Mouse (Mus musculus) lung, postnatal 4 days (tissue): ENCODE results near the gene Kif16b.

Source experiments
- DNase-seq, 2 experiments: peaks; one replicate each; pipeline ENCODE4 v3.0.0; 2021

The Kif16b gene

DNA sequence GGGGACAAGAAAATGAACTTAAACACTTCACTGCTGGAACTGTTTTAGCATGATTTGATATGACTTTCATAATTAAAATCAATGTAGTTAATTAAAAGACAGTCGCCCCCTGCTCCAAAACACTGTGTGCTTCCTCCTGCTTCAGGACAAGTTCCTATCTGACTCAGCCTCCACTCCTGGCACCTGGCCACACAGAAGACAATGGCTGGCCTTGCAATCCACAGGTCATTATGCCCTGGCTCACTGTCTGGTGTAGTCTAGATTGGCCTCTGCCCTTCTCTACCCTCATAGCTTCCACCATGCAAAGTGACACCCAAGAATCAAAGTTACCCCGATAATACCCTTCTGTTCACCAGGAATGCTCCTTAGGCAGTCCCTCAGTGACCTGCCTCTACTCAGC, 26.8 kb downstream of the Kif16b start:
- peak; percentile 15 to 35 for DNase-seq

DNA sequence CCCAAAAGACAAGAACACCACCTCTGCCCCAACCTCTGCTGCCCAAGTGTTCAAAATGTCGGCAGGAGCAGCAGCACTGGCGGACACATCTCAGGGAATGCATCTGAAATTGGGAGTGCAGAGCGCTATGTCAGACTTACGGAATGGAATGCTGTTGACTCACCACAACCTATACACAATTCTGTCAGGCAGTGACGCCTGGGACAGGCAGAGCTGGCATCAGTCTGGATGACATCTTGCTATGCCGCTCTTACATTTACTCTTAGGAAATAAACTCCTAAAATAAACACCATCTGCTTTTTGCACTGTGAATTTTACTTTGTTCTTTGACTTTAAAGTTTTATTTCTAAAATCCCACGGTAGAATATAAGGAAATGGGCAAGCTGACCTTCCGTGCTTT, 31.3 kb downstream of the Kif16b start:
- no peak for DNase-seq

DNA sequence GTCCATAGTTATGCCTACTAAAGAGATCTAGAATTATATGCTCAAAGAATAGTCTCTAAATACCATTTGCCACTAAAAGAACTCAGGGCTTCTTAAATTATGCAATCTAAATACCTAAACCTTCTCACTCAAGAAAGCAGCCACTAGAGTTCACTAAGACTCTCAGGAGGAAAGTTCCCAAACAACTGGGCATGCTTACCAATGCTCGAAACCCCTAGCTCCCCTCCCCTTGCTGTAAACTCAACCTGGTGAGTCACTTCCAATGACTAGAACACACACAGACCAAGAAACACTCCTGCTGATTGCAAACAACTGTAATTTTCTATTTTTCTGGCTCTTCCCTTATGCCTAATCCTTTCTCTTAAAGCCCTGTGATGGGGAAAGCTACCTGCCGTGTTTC, 33.9 kb downstream of the Kif16b start:
- no peak for DNase-seq

DNA sequence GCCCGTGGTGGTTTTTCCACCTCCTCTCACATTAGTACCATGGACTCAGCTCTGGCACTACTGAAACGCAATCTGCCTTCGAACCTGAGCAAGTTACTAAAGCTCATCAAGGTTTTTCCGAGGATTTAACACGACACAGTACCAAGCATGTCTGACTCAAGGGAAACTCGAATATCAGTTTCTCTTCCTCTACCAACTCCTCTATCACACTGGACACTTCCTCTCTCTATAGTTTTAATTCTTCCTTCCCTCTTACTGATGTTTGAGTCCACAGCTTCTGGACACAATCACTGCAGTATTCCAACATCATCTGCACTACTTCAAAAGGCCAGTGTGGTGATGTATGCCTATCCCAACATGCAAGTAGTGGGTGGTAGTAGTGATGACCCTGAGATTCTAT, 40.3 kb downstream of the Kif16b start:
- no peak for DNase-seq

DNA sequence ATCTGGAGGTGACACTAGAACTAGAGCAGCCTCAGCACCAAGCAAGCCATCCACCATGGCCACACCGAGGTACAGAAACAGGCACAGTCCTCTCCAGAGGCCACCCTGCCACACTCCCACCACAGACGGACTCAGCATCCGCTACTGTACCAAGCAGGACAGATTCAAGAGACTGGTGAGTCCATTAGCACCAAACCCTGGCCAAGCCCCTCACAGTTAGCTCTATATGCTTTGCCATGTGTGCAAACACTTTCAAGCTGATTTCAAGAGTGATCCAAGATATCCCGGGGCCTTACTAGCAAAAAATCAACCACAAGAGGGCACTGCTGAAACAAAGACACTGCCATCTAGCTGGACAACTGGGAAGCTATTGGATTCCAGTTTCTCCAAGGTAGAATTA, 41.9 kb downstream of the Kif16b start:
- peak in 1 of 2 experiments; percentile 64 for DNase-seq

DNA sequence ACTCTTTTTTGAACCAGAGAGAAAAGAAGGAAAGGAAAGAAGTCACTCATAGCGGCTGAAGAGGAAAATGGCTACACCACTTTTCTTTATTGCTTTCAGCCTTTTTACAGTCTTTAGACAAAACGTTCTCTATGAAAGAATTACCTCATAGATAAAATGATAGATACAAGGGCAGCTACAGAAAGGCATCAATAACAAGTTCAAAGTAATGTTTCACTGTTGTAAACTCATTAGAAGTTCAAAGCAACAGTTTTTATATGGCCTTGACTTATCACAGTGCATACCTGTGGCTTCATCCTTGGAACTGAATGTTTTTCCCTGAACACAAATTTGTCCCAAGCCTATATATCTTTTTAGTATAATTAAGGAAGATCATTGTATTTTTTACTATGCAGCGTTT, 62.6 kb downstream of the Kif16b start:
- no peak for DNase-seq

DNA sequence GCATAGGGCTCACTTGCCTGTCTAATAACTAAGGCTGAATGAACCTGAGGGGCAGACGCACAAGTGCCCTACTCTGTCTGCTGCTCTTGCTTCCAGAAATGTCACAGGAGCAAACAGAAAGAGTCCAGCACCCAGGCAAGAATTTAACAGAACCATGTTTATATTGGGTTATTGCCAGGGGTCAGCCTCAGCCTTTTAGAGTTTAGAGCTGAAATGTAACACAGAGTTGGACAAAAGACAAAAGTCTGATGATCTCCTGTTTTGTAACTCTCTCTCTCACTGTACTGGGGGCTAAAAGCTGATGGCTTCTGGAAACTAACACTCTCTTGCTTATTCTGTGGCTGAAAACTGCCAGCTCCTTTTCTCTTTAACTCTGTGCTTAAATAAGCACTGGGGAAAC, 63.2 kb downstream of the Kif16b start:
- DNase-seq = peak; percentile 31 to 43

DNA sequence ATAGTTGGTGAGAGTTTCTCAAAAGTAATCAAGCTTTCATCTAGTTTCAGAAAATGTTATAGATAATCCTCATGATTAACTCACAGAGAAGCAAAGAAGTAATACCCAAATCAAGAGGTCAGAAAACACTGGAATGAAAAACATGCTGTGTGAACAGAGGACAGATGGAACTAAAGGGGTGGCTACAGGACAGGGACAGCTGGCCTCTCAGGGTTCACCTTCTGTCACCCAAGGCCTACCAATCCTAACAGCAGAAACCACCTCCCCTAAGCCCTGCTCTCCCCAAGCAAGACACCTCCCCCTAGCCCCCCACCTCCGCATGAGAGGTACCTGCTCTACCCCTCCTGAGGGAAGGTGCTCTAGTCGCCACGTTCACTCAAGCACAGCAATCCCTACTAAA, 66.6 kb downstream of the Kif16b start:
- no peak for DNase-seq

DNA sequence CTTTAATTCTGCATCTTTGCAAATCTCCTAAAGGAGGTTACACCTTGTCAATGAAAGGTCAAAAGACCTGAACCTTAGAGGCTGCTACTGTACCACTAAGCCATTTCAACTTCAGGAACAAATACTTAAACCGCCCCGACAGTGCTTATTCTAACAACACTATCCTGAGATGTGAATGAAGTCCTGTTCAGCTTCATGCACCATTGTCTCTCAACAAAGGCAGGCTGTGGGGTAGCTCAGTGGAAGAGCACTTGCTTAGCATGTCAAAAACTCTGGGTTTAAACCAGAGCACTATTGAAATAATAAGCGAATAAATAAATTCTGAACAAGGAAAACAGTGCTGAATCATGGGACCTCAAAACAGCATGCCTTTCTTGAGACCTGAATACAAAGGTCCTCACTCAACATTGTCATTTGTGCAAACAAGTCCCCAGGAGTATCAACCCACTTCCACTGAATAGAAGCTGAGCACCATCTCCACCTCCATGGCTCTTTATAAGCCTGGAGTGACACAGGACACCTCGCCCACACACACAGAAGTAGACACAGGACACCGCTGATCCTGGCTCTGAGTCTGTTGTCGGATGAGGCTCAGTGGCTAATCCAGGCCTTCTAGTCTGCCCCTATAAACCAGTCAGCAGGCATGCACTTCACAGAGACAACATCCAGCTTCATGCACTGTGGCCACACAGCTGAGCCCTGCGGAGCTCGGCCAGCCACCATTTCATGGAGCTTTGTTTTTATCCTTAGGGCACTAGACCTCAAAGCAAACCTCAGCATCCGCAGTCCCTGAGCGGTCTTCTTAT, 68.5 kb downstream of the Kif16b start:
- peak in 1 of 2 experiments; percentile 22 for DNase-seq

DNA sequence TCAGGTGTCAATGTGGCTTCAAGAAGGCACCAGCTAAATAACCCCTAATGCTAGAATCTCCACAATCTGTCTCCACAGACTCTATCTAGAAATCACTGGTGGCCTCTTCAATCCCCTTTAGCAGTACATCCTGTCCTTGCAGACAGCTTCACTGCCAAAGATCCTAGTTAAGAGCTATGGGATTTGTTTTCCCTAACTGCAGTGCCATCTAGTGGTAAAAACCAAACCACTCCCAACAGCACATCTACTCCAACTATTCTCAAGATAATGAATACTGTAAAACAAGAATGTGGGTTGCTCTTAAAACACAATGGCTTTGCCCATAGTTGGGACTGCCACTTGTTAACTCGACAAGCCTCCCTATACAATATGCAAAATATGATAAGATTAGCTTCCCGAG, 88.3 kb downstream of the Kif16b start:
- DNase-seq = peak in 1 of 2 experiments; percentile 39

DNA sequence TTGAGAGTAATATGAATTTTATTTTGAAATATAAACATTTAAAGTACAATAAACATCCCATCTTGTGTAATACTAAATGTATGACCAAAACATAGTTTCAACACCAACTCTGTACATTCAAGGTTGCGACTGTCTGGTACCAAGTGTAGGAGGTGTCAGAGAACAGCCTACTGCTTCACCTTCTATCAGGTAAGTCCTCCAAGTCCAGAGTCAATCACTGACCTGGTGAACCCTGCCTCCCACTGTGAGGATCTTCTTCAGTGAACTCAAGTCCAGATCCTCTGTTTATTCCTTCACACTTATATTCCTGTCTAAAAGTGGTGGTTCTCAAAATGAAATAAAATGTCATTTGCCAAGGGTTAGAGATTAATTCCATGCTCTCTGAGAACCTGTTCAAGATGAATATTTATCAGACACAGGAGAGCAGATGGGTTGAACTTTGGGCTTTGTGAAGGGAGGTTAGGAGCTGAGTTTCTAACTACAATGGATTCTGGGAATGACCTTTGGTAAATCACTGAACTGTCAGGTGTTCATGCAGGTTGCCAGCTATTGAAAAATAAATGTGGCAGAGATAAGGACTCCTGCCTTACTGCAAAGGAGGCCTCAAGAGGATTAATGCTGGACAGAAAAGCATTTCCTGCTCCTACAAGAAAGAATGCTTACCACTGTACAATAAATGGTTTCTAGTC, 97.4 kb downstream of the Kif16b start:
- no peak for DNase-seq

DNA sequence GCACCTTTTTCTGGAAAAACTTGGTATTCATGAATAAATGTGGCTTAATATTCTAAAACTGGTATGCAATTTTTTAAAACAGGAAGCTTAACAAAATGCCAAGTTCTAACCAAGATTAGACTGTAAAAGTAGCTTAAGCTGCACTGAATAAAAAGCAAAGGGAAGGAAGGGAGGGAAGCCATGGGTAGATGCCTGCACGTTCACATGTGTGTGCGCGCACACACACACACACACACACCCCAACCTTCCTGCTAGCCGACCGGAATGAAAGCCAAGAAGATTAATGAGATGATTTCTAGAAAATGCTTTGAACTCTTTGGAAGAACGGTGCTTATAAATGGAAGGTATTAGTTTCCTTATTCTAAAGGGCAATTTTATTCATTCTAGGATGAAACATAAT, 104.0 kb downstream of the Kif16b start:
- DNase-seq = no peak

DNA sequence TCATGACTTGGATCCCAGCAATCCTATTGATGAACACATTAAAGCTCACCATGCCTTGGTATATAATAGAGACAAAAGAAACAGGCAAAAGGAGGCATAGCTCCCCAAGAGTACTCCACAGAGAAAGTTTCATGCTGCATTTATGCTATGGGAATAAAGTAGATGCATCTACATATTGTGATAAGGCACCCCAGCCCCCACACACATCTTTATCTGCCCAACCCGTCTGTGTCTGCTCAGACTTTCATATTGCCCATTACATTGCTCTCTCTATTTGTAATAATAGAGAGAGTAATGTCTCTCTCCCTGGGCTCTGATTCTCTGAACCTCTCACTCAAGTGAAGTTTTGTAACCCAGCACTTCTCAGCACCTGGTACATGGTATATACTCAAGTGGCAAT, 126.0 kb downstream of the Kif16b start:
- no peak for DNase-seq

DNA sequence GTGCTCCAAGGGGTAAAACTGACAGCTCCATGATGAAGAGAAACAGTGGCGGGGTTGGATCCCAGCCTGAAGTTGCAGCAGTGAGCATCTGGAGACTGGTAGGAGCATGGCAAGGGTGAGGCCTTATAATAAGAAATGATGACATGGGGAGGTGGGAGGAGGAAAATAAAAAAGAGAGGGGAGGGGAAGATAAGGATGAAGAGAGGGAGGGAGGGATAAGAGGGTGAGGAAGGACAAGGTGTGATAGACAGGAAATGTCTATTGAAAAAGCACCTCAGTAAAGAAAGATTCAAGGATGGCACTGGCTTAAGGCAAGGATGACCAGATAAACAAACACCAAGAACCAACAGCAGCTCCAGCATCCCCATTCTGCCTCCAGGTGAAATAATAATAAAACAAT, 126.6 kb downstream of the Kif16b start:
- DNase-seq = no peak

DNA sequence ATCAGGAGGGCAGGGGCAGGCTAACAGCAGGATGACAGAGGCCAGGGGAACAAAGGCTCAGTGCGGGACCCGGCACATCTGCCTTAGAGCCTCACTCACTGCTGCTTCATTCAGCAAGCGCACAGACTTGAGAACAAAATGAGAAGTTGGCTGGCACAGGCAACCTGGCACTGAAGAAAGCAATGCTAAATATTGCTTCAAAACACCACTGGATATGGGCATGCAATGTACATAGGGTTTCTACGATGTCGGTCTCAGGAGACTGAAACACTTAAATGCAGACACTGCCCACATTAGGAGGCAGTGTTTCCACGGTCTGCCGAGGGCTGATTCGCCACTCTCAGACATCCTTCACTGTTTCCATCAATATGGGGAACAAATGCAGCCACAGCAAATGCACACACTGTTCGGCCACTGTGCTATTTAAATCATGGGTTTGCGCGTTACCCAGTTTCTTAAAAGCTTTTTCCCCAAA, 131.6 kb downstream of the Kif16b start:
- no peak for DNase-seq

DNA sequence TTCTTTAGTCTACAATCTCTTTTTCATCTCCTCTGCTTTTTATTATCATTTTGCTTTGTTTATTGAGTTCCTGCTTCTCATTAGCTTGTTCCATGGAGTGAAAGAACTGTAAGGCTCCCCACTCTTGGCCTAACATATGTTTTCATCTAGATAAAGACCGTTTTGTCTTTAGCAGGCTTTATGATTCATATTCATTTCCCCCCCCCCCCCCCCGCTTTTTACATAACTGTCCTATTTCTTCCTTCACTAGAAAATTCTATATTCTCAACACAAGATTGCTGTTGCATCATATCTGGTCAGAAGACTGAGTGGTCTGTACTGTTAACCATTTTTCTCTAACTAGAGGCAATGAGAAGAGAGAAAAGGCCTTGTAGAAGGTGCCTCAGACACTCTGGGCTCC, 137.1 kb downstream of the Kif16b start:
- DNase-seq = no peak

DNA sequence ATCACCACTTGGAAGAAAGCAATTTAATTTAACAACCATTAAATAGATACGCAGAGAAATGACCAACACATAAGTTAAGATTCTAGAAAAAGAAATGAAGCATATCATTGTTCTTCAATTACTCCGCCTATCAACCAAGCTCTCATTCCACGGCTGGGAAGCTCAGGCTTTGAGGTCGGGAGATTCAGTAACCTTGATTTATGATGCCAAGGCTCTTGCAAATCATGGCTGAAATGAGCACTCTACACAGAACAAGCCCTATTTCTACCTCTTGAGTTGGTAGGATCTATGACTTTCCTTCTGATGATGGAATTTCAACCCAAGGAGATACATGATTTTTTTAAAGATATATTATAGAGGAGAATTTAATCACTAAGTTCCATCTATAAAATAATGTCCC, 140.5 kb downstream of the Kif16b start:
- no peak for DNase-seq

DNA sequence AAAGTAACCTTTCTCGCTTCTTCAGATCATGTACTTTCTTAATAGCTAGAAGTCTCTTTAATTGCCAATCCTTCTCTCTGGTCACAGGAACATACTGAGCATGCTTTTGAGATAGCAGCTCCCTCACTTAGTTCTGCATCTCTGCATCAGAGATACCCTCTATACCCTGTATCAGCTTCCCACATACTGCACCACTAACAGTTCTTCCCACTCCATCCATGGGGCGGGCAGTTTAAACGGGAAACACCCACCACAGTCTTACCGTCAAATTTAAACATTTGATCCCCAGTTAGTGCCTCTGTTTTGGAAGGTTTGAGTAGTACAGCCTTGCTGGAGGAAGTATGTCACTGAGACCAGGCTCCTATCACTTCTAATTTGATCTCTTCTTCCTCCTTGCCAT, 142.1 kb downstream of the Kif16b start:
- no peak for DNase-seq

DNA sequence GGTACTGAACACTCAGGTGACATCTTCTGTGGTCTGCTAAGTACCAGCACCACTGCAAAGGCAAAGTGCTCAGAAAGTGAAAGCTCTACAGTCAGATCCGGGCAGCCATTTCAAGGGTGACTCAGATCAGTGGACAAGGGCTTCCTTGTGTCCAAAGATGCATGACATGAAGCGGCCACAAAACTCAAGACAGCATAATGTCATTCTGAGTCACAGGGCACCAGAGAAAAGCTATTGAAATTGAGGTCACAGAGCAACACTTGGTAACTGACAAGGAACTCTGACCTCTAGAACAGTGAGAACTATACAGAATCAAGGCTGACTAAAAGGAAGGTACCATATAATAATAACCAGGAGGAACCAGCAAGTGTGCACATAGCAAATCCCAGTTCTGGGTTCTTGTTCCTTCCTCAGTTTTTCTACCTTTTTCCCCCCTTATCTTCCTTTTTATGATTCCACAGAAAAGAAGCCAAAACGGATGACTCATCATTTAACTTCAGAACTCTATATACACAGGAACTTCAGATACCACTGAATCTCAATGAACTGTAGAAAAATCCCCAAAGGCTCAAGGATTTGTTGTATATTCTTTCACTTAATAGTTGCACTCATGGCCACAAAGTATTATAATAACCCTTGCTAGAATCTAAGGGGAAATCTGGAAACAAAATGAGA, 143.1 kb downstream of the Kif16b start:
- DNase-seq = no peak

DNA sequence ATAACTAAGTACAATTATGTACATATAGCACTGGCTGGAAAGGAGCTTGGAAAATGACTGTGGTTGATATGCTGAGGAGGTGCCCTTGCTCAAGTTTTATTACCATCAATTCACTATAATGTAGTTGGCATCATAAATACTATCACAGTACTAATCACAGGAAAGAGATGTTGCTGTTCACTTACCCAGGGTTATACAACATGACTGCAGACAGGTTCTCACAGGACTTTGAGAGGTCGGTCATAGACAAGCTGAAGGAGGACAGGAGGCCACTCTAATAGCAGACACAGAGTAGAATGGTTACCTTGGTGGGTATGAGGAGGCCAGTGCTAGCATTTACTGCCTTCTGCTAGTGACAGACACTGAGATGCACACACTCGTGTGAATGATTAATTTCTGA, 162.0 kb downstream of the Kif16b start:
- no peak for DNase-seq

DNA sequence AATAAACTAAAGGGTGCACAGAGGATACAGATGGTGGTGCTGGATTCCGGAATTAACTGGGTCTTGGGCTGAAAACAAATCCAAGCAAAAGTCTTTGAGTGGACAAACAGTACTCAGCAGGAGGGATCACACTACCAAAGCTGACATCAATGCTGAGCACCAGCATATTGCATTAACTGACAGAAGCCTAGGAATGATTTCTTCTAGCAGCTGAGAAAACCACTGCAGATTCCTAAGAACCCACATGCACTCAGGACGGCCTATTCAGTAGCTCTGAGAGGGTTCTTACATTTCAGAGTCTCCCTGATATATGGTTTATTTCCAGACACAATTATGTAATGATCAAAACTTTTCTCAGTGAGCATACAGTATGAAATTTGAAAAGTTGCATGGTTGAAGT, 162.8 kb downstream of the Kif16b start:
- DNase-seq = no peak

DNA sequence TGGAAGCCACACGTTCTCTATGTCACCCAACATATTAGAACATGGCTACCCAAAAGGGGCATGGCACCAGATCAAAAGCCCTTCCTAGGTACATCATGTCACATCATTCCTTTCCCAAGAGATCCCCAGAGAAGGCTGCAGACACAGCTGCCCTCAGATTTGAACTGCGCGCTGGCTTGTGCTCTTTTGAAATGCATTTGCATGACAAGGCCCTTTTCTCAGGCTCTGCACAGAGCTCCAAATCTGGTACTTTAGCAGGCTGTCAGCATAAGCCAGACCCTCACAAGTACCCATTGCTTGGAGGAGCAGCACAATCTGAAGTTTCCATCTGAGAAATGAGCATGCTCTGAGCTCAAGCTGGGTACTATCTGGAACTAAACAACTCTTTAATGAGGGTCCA, 165.6 kb downstream of the Kif16b start:
- no peak for DNase-seq

DNA sequence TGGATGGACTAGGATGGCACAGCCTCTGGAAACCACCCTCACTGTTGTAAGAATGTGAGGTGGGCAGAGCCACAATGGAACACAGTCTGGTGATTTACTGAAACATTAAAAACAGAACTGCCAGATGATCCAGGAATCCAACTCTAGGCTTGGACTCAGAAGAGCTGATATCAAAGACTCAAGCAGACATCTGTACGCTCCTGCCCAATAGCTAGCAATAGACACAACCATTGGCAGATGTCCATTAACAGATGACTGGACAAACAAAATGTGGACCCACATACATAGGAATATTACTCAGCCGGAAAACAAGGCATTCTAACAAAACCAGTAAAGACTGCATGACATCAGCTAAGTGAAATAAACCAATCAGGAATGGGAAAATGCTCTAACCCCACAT, 167.3 kb downstream of the Kif16b start:
- no peak for DNase-seq

DNA sequence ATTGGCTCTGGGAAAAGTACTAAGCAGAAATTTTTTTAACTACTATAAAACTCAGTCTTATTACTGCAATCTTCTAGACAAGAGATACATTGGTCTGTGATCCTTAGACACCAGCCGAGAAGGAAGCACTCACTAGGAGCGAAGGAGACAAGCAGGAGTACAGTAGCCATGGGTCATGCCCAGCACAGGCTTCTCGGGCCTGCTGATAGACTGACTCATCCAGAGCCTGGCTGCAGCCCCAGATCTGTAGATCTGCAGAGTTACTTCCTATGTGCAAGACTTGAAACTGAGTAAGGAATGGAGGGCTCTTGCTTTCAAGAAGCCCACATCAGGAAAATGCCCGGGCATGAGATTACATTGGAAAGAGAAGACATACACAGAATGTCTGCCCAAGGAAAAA, 169.0 kb downstream of the Kif16b start:
- no peak for DNase-seq
